Mouse (Mus musculus) adrenal gland, postnatal 4 days (tissue): Measurements from ENCODE around the gene Agpat2. TPM values are rescaled to one million over a fixed set of nuclear protein-coding genes. Genes with fewer than 3 reads are reported as not detected.
A peak's percentile ranks its signal among the peaks of the same experiment; 100 is the strongest.

Experiments
- DNase-seq, 2 experiments: peaks; one replicate each; pipeline ENCODE4 v3.0.0; 2021 to 2022; ENCODE audit warnings: low spot score in 2 of 2, mixed read lengths in 2 of 2
- total RNA-seq, 2 experiments: library from RNA; stranded (reverse); gene quantifications; 2 replicates each; pipeline ENCODE4 v1.2.3; 2021

Gene Agpat2
- total RNA-seq, 2 experiments from 2014 or later, result 121 to 156 TPM

- DNase-seq, result peak; percentile 31 to 44
Observed at GRCm38 (mm10) chr2:26627921-26628739, 23.9 kb upstream of the Agpat2 start, which contains the start of gene Fam69b. TSS of gene Fam69b (plus strand) at chr2:26628457.

GRCm38 (mm10) chr2:26626081-26626480 lies 21.9 kb upstream of the Agpat2 start:
- no peak for DNase-seq

- no peak for DNase-seq
Observed at GRCm38 (mm10) chr2:26625419-26625818, 21.2 kb upstream of the Agpat2 start.

GRCm38 (mm10) chr2:26622984-26623383 lies 18.8 kb upstream of the Agpat2 start:
- no peak for DNase-seq

- DNase-seq, result no peak
Observed at GRCm38 (mm10) chr2:26621246-26621645, 17.0 kb upstream of the Agpat2 start.

- DNase-seq, result no peak
Observed at GRCm38 (mm10) chr2:26617928-26618327, 13.7 kb upstream of the Agpat2 start.

GRCm38 (mm10) chr2:26617331-26617730 lies 13.1 kb upstream of the Agpat2 start:
- DNase-seq, result no peak

GRCm38 (mm10) chr2:26615459-26616124 lies 11.4 kb upstream of the Agpat2 start:
- no peak for DNase-seq

GRCm38 (mm10) chr2:26614903-26615302 lies 10.7 kb upstream of the Agpat2 start:
- no peak for DNase-seq

- no peak for DNase-seq
Observed at GRCm38 (mm10) chr2:26611896-26612295, 7.7 kb upstream of the Agpat2 start.

GRCm38 (mm10) chr2:26611054-26611453 lies 6.8 kb upstream of the Agpat2 start:
- no peak for DNase-seq

- no peak for DNase-seq
Observed at GRCm38 (mm10) chr2:26610526-26610925, 6.3 kb upstream of the Agpat2 start.

GRCm38 (mm10) chr2:26609261-26609661 lies 5.0 kb upstream of the Agpat2 start:
- DNase-seq, result no peak

- DNase-seq, result no peak
Observed at GRCm38 (mm10) chr2:26608781-26609180, 4.6 kb upstream of the Agpat2 start.

GRCm38 (mm10) chr2:26607056-26607910 lies 3.1 kb upstream of the Agpat2 start:
- DNase-seq, result no peak

- no peak for DNase-seq
Observed at GRCm38 (mm10) chr2:26606579-26606978, 2.4 kb upstream of the Agpat2 start.

- DNase-seq, result no peak
Observed at GRCm38 (mm10) chr2:26605331-26605730, 1.1 kb upstream of the Agpat2 start.

GRCm38 (mm10) chr2:26603159-26603558 lies 1.1 kb downstream of the Agpat2 start:
- DNase-seq, result peak in 1 of 2 experiments; percentile 49

GRCm38 (mm10) chr2:26602631-26603030 lies 1.6 kb downstream of the Agpat2 start:
- no peak for DNase-seq

GRCm38 (mm10) chr2:26601595-26601994 lies 2.6 kb downstream of the Agpat2 start:
- no peak for DNase-seq

- no peak for DNase-seq
Observed at GRCm38 (mm10) chr2:26600664-26601063, 3.6 kb downstream of the Agpat2 start.

- no peak for DNase-seq
Observed at GRCm38 (mm10) chr2:26599965-26600364, 4.3 kb downstream of the Agpat2 start.
